Mouse (Mus musculus): ENCODE measurements around the gene Foxp1. TPM values are rescaled to one million over a fixed set of nuclear protein-coding genes. Genes with fewer than 3 reads are reported as not detected.

Gene Foxp1
- polyA plus RNA-seq, 1 experiment: 31.4 TPM

- WGBS: 85% methylated on average over 12 of the region's 12 CpGs
- no peak for DNase-seq (ENCODE audit: low read depth, low spot score)
These were observed 518.1 kb downstream of the Foxp1 start for GRCm38 (mm10) chr6:99004255-99004997.

DNA sequence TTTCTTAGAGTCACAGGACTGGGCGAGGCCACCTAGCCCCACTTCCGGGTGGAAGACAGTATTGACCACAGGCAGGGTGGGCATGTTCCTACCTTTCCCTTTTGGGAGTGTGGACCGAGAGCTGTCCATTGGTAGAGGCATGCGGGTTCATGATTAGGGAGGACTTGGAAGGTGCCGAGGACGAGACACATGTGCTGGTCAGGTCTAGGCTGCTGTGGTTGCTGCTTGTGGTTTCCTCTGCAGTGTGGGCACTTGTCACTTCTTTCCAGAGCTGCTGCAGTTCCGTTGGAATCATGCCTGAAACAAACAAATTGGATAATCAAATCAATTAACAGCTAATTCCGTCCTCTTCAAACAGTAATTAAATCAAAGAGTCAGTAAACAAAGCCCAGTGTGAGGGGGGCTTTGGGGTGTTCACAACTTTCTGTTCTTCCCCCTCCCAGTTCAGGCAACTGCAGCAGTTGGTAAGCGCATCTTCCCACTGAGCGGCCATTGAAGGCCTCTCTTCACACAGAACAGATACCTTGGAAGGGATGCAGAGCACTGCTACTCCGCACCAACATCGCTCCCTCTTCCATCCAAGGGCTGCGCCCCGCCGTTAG lies 519.3 kb downstream of the Foxp1 start:
- WGBS: 88% methylated on average over 15 of the region's 15 CpGs
- no peak for DNase-seq (ENCODE audit: low read depth, low spot score)

DNA sequence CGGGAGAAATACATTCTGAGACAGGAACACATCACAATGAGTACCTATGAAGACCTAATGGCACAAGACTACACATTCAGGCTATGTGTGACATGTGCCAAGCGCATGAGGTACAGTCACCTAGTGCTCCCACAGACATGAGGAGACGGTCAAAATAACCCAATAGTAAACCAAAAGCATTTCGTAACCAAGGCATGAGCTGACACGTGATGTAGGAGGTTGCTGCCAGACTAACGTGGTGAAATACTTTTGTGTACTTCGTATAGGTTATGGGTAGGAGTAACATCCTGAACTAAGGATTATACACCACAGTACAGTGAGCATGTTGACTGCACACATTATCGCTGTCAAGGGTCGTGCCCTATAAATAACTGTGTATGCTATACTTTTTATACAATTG lies 520.9 kb downstream of the Foxp1 start:
- 86% methylated on average over 9 of the region's 9 CpGs for WGBS
- DNase-seq (ENCODE audit: low read depth, low spot score): no peak

GRCm38 (mm10) chr6:98998971-98999932 lies 523.3 kb downstream of the Foxp1 start:
- 44% methylated on average over 35 of the region's 35 CpGs for WGBS
- no peak for DNase-seq (ENCODE audit: low read depth, low spot score)

- DNase-seq (ENCODE audit: low read depth, low spot score): no peak
- 30% methylated on average over 9 of the region's 9 CpGs for WGBS
These were observed 524.8 kb downstream of the Foxp1 start for GRCm38 (mm10) chr6:98997742-98998141.

DNA sequence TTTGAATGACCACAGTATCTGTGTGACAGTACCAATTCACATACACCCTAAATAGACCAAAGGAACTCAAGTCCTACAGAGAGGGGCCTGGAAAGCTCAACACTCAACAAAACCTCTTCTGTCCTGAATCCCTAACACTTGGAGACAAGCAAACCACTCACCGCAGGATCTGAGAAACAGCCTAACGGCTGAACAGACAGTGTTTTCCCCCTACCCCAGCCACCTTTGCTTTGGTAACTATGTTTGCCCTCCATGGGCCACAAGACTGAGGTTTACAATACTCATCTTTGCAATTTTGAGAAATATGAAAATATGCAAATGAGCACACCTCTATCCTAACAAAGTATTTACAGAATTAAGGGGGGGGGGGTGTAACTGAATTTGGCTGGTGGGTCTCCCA lies 525.7 kb downstream of the Foxp1 start:
- no peak for DNase-seq (ENCODE audit: low read depth, low spot score)

DNA sequence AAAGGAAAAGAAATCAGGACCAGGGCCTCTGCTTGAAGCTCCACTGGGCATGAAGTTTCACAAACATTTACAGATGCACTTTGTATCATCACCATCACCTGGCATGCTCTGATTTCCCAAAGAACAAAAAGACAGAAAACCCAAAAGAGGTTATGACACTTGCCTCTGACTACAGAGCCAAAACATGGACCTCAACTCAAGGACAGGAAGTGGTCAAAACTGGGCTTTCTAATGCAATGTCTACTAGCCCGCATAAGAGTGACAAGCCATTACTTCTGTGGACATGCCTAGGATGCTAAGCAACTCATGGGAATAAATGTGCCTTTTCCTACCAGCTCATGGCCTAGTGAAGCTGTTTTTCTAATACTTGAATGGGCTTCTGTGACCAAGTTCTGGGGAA lies 526.2 kb downstream of the Foxp1 start:
- 78% methylated on average over 1 of the region's 1 CpGs for WGBS
- DNase-seq (ENCODE audit: low read depth, low spot score): no peak

More for the DNA sequence above, 525.7 kb downstream of the Foxp1 start:
- WGBS: 95% methylated on average over 2 of the region's 2 CpGs

- no peak for DNase-seq (ENCODE audit: low read depth, low spot score)
- 62% methylated on average over 4 of the region's 4 CpGs for WGBS
These were observed 526.8 kb downstream of the Foxp1 start for GRCm38 (mm10) chr6:98995681-98996080.

DNA sequence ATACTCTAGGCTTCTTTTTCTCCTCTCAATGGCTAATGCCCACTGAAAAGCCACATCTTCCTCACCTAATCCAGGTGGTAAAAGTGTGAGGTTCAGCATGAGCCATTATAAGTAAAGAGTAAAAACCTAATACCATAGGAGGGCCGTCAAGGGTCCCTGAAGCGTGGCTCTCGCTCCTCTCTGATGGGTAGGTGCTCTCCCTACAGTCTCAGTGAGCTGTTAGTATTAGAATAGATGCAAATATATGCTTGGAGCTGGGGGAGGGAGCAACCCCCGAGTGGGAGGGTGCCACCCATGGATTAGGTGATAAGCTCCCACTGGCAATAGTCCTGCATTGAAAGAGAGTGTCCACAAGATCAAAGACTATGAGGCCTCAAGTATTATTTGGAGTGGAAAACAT lies 527.6 kb downstream of the Foxp1 start:
- no peak for DNase-seq (ENCODE audit: low read depth, low spot score)

GRCm38 (mm10) chr6:98994104-98994787 lies 528.3 kb downstream of the Foxp1 start:
- no peak for DNase-seq (ENCODE audit: low read depth, low spot score)
- 51% methylated on average over 21 of the region's 21 CpGs for WGBS

More for the DNA sequence above, 527.6 kb downstream of the Foxp1 start:
- 72% methylated on average over 4 of the region's 4 CpGs for WGBS

GRCm38 (mm10) chr6:98993231-98993630 lies 529.3 kb downstream of the Foxp1 start:
- no peak for DNase-seq (ENCODE audit: low read depth, low spot score)
- 30% methylated on average over 3 of the region's 3 CpGs for WGBS

- DNase-seq (ENCODE audit: low read depth, low spot score): no peak
- 62% methylated on average over 7 of the region's 7 CpGs for WGBS
These were observed 529.8 kb downstream of the Foxp1 start for GRCm38 (mm10) chr6:98992772-98993147.

- DNase-seq (ENCODE audit: low read depth, low spot score): no peak
- 86% methylated on average over 5 of the region's 5 CpGs for WGBS
These were observed 530.4 kb downstream of the Foxp1 start for GRCm38 (mm10) chr6:98991900-98992771.

GRCm38 (mm10) chr6:98987533-98988169 lies 534.9 kb downstream of the Foxp1 start:
- no peak for DNase-seq (ENCODE audit: low read depth, low spot score)
- WGBS: 73% methylated on average over 6 of the region's 6 CpGs

DNA sequence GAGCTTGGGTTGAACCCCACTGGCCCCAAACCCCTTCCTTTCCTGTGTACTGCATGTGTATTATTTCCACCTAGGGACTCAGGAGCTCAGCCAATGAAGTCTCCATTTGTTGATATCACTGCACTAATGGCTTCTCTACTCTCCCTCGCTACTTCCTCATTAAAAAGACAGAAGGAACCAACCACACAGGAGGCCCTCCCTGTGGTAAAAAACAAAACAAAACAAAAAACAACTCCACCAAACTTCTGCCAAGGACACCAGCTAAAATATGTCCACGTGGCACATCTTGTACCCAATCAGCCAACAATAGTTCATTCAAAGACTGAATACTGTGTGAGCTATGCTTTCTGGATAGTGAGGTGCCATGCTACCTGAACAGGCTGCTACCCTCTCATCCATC lies 537.1 kb downstream of the Foxp1 start:
- WGBS: 67% methylated on average over 2 of the region's 2 CpGs
- DNase-seq (ENCODE audit: low read depth, low spot score): no peak

DNA sequence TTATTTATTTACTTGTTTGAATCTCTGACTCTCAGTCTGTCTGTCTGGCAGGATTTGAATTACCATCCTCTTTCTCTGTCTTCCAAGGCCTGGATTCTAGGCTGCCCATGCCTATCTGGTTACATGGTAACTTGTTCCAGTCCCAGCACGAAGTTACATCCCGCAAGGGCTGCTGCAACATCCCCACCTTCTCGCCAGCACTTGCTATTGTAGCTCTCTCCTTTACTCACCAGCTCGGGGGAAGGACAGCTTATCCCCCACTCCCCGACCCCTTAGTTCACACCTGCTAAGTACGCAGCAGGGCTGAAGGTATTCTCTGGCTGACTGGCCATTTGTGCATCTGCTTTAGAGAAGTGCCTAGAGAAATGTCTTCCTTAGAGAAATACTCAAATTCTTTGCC lies 537.9 kb downstream of the Foxp1 start:
- 86% methylated on average over 6 of the region's 6 CpGs for WGBS
- DNase-seq (ENCODE audit: low read depth, low spot score): no peak

- 78% methylated on average over 2 of the region's 2 CpGs for WGBS
- no peak for DNase-seq (ENCODE audit: low read depth, low spot score)
These were observed 538.5 kb downstream of the Foxp1 start for GRCm38 (mm10) chr6:98984026-98984425.

GRCm38 (mm10) chr6:98983311-98983838 lies 539.1 kb downstream of the Foxp1 start:
- DNase-seq (ENCODE audit: low read depth, low spot score): no peak
- WGBS: 97% methylated on average over 3 of the region's 3 CpGs

Measured in large intestine, adult 2 months (tissue).